Mouse (Mus musculus) lung, embryonic 16.5 days (tissue): ENCODE measurements at regions not wholly inside any gene's neighbourhood (a gene's known extent, or its start where the extent isn't known, plus 50 kb on each side); places are given as distances from the start of the nearest gene placed in this dataset.

Source experiments
- ATAC-seq: fragments of 200-750 bp; cut with Nextera tagmentation; 2 replicates; pipeline ENCODE4 v1.8.0; 2017; ENCODE audit warnings: low read depth, mild to moderate bottlenecking, moderate library complexity
- H3K27ac ChIP-seq: fragments of 300-500 bp; sonication (generic); 2 replicates; pipeline ENCODE4 v1.5.1; 2014; ENCODE audit warnings: mild to moderate bottlenecking, control low read depth, low read length
- H3K27me3 ChIP-seq: fragments of 300-500 bp; sonication (generic); 2 replicates; pipeline ENCODE4 v1.6.1; 2014; ENCODE audit warnings: low read depth, low read length, mixed read lengths; ENCODE audit not compliant: control insufficient read depth, insufficient read depth
- H3K36me3 ChIP-seq: fragments of 300-500 bp; sonication (generic); 2 replicates; pipeline ENCODE4 v1.6.1; 2014; ENCODE audit warnings: low read length; ENCODE audit not compliant: control insufficient read depth, insufficient read depth
- H3K4me1 ChIP-seq: fragments of 300-500 bp; sonication (generic); replicated peaks from 2 replicates; pipeline ENCODE4 v1.6.1; 2014; ENCODE audit warnings: low read length, mixed read lengths; ENCODE audit not compliant: control insufficient read depth, insufficient read depth
- H3K4me2 ChIP-seq: fragments of 300-500 bp; sonication (generic); 2 replicates; pipeline ENCODE4 v1.6.1; 2014; ENCODE audit warnings: low read depth, low read length, control low read depth
- H3K4me3 ChIP-seq: fragments of 300-500 bp; sonication (generic); 2 replicates; pipeline ENCODE4 v1.5.1; 2014; ENCODE audit warnings: mild to moderate bottlenecking, low read length, control low read depth
- H3K9ac ChIP-seq: fragments of 300-500 bp; sonication (generic); 2 replicates; pipeline ENCODE4 v1.6.1; 2014; ENCODE audit warnings: low read length, control low read depth
- H3K9me3 ChIP-seq: fragments of 300-500 bp; sonication (generic); 2 replicates; pipeline ENCODE4 v1.6.1; 2016; ENCODE audit warnings: low read length; ENCODE audit not compliant: control insufficient read depth
- WGBS: fragments of 180-500 bp; shearing (Covaris S2); extraction: QIAGEN DNeasy Blood & Tissue Kit; methylation state at CpG from one replicate; pipeline ENCODE4 v1.1.7; 2014; 5-methylcytosine and 5-hydroxymethylcytosine counted together

DNA sequence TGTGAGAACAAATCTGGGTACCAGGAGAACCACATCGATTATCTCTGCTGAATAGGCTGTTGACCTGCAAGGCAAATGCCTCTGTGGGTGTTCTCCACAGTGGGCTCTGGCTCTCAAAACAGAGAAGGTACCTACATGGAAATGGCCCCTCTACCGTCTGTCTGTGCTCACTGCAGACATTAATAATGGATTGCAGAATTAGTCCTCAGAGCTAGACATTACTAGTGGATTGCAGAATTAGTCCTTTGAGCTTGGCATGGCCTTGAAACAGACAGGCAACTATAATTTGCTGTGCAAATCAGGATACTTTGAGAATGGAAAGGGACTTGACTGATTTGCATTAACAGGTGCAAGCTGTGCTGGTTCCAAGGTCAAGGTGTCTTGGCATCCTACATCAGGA, 77.3 kb upstream of the Gm26897 start:
- WGBS = 56% methylated on average over 2 of the region's 2 CpGs
- Histone ChIP-seq H3K27me3 (no peaks in the 10 kb centered on the region), H3K9me3 (no peaks in the 10 kb centered on the region), H3K4me1 (0 out of 2 replicates have a peak, but pooled peaks cover 3% of the 10 kb centered on the region), H3K9ac (no peak overlapping the region), H3K36me3 (no peaks in the 10 kb centered on the region), H3K27ac (no peak overlapping the region), H3K4me3 (no peak overlapping the region), H3K4me2 (no peak overlapping the region)
- no peak for ATAC-seq

DNA sequence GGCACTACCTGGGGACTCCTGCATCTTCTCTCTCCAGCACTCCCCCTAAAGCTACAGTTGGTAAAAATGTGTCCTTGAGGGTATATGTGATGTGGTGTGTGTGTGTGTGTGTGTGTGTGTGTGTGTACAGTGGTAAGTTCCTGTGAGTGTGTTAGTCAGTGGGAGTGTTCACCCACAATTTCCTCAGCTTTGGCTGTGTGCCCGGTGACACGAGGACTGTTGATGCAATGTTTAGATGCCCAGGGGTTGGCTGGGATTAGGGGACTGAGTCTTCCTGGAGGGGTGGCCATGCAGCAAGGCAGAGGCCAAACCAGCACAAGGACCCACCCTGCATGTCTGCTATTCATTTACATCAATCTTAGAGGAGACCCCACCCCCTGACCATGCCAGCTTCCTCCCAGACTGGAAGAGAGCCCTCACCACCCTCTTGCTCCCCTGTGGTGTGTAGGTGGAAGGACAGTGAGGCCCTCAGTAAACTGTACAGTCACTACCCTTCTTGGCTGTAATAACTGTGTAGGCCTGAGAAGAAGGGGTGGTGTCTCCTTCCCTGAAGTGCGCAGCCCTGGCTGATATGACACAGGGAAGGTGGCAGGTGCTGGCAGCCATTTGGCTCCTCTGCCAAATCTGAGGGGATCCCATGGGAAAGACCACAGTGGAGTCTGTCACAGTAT, 75.8 kb upstream of the Gm26897 start:
- no peak overlapping the region for H3K27ac ChIP-seq
- 46% methylated on average over 3 of the region's 3 CpGs for WGBS
- ATAC-seq = peak; percentile 48

DNA sequence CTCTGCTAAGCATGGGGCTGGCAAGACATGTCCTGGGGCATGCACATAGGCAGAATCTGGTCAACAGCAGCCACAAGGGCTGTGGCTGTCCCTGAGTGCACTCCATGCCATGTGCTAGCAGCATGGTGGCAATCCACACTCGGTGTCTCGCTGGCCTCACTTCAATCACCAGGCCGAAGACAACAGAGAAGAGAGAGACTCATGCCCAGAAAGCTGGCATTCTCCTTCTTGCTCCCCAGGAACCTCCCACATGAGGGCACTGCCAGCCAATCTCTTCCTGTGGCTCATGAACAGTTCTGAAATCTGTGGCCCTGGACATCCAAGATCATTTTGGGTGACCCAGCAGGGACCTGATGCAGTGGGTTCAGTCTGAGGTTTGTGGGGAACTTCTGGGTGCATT, 74.5 kb upstream of the Gm26897 start:
- Histone ChIP-seq H3K9ac (no peak overlapping the region), H3K27me3 (no peaks in the 10 kb centered on the region), H3K9me3 (no peaks in the 10 kb centered on the region), H3K4me2 (no peak overlapping the region), H3K4me3 (no peak overlapping the region), H3K4me1 (peaks cover 11% of the 10 kb centered on the region), H3K27ac (no peak overlapping the region), H3K36me3 (no peaks in the 10 kb centered on the region)
- 88% methylated on average over 3 of the region's 3 CpGs for WGBS
- no peak for ATAC-seq

More for the DNA sequence above, 75.8 kb upstream of the Gm26897 start:
- Histone ChIP-seq H3K4me3 (no peak overlapping the region), H3K36me3 (no peaks in the 10 kb centered on the region), H3K27me3 (no peaks in the 10 kb centered on the region), H3K9ac (no peak overlapping the region), H3K9me3 (no peaks in the 10 kb centered on the region), H3K4me1 (peaks cover 11% of the 10 kb centered on the region), H3K4me2 (no peak overlapping the region)

DNA sequence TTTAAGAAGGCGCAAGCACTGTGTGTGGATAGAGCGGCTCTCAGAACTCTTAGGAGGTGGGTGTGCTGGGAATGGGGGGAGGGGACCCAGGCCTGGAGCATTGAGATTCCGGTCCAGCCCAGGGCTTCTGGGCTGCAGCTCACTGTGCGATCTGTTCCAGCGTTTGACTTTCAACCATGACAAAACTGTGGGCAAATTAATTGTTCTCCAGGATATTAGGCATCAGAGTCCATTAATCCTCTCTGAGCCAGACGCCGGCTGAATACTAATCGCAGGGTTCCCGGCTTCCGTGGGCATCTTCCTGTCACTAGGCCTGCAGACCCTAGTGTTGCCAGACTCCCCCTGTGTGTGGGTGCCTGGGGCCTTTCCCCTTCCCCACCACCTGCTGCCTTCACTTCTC, 73.3 kb upstream of the Gm26897 start:
- Histone ChIP-seq H3K4me3 (no peak overlapping the region), H3K27ac (no peak overlapping the region), H3K9ac (no peak overlapping the region), H3K4me1 (peaks cover 11% of the 10 kb centered on the region), H3K27me3 (no peaks in the 10 kb centered on the region), H3K4me2 (no peak overlapping the region), H3K36me3 (no peaks in the 10 kb centered on the region), H3K9me3 (no peaks in the 10 kb centered on the region)
- 68% methylated on average over 10 of the region's 10 CpGs for WGBS
- ATAC-seq = no peak

DNA sequence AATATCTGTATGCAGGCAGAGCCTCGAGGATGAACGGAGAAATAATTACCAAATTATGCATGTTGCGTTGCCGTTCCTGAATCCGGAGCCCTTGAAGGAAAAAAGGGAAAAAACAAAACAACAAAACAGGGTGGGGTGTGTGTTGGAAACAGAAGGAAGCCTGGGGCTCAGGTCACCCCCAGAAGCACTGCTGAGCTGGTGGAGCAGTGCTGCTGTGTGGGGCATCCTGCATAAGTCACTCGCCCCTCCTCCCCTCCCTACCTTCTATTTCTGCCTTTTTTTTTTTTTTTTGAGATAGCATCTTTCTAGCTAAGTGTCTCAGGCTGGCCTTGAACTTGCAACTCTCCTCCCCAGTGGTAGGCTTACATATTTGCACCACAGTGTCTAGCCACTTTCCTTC, 72.8 kb upstream of the Gm26897 start:
- Histone ChIP-seq H3K9me3 (no peaks in the 10 kb centered on the region), H3K4me3 (no peak overlapping the region), H3K9ac (no peak overlapping the region), H3K36me3 (no peaks in the 10 kb centered on the region), H3K4me1 (peaks cover 11% of the 10 kb centered on the region), H3K4me2 (no peak overlapping the region), H3K27ac (no peak overlapping the region), H3K27me3 (no peaks in the 10 kb centered on the region)
- 79% methylated on average over 6 of the region's 6 CpGs for WGBS
- no peak for ATAC-seq

DNA sequence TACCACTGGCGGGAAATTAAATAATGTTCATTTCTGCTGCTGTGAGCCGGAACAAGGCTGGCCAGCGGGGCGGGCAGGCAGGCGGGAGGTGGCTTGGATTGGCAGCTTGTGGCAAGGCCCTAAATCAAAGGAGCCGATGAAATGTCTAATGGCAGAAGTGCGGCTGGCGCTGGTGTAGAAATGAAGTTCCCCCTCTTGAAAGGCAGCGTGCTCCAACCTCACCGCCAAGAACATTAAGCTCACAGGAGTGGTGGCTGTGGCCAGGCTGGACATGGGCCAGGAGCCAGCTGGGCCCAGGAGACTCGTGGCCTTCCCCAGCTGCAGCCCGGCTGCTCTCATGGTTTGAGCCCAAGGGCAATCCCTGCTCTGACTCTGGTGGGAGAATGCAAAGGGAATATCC, 71.8 kb upstream of the Gm26897 start:
- Histone ChIP-seq H3K27ac (no peak overlapping the region), H3K4me1 (peaks cover 11% of the 10 kb centered on the region), H3K4me2 (no peak overlapping the region), H3K4me3 (no peak overlapping the region), H3K9me3 (no peaks in the 10 kb centered on the region), H3K36me3 (no peaks in the 10 kb centered on the region), H3K27me3 (no peaks in the 10 kb centered on the region), H3K9ac (0 out of 2 replicates have a peak overlapping the region, but pooled peaks have one; percentile 13)
- peak; percentile 34; the same call in 1 of the 2 replicates for ATAC-seq
- 44% methylated on average over 12 of the region's 12 CpGs for WGBS

DNA sequence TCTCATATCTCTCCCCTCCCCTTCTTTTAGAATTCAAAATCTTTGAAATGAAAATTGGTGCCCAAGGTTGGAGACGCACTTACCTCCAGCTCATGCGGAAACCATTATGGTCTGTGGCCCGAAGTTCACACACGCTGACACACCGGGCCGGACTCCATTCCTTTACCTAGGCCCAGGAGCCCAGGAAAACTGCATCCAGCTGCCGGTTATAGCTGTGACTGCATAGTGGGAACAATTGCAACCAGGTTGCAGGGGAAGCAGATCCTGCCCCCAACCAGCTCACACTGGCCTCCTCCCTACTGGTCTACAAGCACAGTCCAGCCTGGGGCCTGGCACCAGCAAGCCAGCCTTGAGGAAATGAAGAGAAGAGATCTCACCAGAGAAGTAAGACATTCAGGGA, 69.9 kb upstream of the Gm26897 start:
- Histone ChIP-seq H3K4me2 (no peak overlapping the region), H3K9ac (no peak overlapping the region), H3K4me1 (peaks cover 7% of the 10 kb centered on the region), H3K4me3 (no peak overlapping the region), H3K27me3 (no peaks in the 10 kb centered on the region), H3K9me3 (peaks cover 2% of the 10 kb centered on the region; the same call in 1 of the 2 replicates), H3K27ac (no peak overlapping the region), H3K36me3 (no peaks in the 10 kb centered on the region)
- ATAC-seq = no peak
- WGBS = 88% methylated on average over 7 of the region's 7 CpGs

DNA sequence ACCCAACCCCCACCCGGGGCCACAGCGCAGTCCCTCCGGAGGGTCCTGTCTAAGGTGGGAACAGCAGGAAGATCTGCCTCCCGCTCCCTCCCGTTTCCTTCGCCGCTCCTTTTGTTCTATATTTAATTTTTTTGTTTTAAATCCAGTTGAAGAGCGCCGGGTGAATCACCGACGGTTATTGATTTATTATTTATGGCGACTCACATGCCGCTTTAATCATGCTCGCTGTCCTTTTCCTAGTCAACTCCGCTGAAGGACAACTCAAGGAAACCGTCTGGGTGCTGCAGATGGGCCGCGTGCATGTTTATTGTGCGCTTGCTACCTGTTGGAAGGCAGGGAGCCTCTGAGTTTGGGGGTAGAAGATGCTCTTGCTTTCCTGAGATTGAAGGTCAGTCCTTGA, 68.3 kb upstream of the Gm26897 start:
- Histone ChIP-seq H3K36me3 (no peaks in the 10 kb centered on the region), H3K9me3 (peaks cover 3% of the 10 kb centered on the region; the same call in 1 of the 2 replicates), H3K27ac (no peak overlapping the region), H3K4me1 (peaks cover 7% of the 10 kb centered on the region), H3K9ac (no peak overlapping the region), H3K4me2 (no peak overlapping the region), H3K4me3 (no peak overlapping the region), H3K27me3 (no peaks in the 10 kb centered on the region)
- ATAC-seq = no peak
- whole genome bisulfite sequencing = 56% methylated on average over 19 of the region's 19 CpGs

DNA sequence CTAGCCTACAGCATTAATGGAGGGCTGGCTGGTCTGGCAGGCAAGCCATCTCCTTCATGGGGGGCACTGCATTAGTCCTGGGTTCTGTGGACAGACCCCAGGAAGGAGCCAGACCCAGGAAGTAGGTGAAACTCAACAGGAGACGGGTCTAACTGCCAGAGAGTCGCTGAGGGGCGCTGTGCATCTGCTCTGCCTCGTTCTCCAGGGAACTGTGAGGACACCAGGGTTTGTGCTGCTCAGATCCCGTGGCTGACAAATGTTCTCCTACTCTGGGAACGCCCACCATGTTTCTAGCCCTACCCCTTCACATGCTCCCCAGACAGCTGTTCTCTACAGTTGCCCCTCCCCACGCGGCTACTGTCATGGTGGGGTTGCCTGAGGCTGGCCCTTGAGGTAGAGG, 67.7 kb upstream of the Gm26897 start:
- WGBS = 55% methylated on average over 8 of the region's 8 CpGs
- Histone ChIP-seq H3K4me1 (peaks cover 9% of the 10 kb centered on the region), H3K27me3 (no peaks in the 10 kb centered on the region), H3K4me2 (no peak overlapping the region), H3K9me3 (peaks cover 3% of the 10 kb centered on the region; the same call in 1 of the 2 replicates), H3K4me3 (no peak overlapping the region), H3K27ac (no peak overlapping the region), H3K9ac (no peak overlapping the region), H3K36me3 (no peaks in the 10 kb centered on the region)
- ATAC-seq = no peak
